Mouse (Mus musculus): ENCODE measurements around the gene Fxyd4. TPM values are rescaled to one million over a fixed set of nuclear protein-coding genes. Genes with fewer than 3 reads are reported as not detected.

Gene Fxyd4
- total RNA-seq (2023): not detected

GRCm38 (mm10) chr6:117937222-117937932 lies at the start of gene Fxyd4:
Gene Fxyd4, minus strand, starts transcription at chr6:117937692.

DNA sequence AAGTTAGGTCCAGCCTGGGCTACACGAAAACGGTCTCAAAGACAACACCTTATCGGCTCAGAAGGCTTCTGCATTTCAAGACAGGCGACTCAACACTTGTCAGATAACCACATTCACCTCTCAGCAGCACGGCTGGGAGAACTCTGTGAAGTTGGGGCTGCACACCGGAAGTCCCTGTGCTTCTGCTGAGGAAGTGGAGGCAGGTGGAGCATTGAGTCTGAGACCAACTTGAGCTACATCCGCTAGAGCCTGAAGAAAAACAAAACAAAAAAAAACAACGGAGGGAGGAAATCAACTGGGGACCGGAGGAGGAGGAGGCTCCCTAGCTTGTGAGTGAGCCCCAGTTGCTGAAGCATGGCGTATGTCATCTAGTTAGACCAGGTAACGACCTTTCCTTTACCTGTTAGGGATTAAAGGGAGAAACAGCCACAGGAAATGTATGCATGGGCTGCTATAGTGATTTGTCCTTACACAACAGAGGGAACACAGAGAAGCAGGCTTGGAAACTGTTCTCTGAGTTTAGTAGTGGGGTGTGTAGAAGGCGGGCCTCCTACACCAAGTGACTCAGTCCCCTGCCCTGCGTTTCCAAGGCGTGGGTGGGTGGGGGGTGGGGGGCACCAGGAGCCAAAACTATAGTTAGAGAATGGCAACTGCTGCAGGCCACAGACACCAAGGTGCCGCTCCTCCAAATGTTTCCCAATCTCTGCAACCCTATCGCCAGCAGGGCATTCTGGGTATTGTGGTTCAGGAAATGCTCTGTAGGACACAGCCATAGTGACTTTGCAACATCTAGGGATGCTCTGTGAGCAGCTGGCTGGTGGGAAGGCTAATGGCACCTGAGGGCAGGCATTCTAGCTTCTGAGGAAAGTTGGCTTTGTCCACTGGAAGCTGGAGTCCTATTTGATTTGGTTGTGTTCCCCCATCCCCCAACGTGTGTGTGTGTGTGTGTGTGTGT lies 37.1 kb downstream of the Fxyd4 start, which contains the start of gene Hnrnpf:
Hnrnpf (plus strand) TSS at position 199 of the 955 bp plus-strand sequence.

Other genes starting within 250 kb of the Fxyd4 start
- 10 to 100 TPM; 16.2 to 19.1 TPM for gene Zfp637, start 96.5 kb downstream of the Fxyd4 start, total RNA-seq (2023)
- 1 to 10 TPM; 1.7 to 4.8 TPM for gene Zfp239, start 75.6 kb downstream of the Fxyd4 start, total RNA-seq (2023)
- 100 to 1,000 TPM; 818 to 840 TPM for gene Hnrnpf, start 37.4 kb downstream of the Fxyd4 start, total RNA-seq (2023)
- 1 to 10 TPM; 1.3 to 1.7 TPM for gene Rasgef1a, start 73.7 kb upstream of the Fxyd4 start, total RNA-seq (2023)
- 10 to 100 TPM; 13.8 to 16.9 TPM for gene Csgalnact2, start 201.4 kb upstream of the Fxyd4 start, total RNA-seq (2023)